Mouse (Mus musculus): Measurements from ENCODE around the gene Bmpr1a.
A peak's percentile ranks its signal among the peaks of the same experiment; 100 is the strongest.
"Not testable (repeated sequence)": the region's sequence is repeated elsewhere in the genome, so short reads cannot be mapped to it uniquely, and the experiment has no call there.

Bmpr1a gene

GRCm38 (mm10) chr14:34397871-34398270 lies 105.3 kb downstream of the Bmpr1a start:
- DNase-seq (ENCODE audit: low read depth, low spot score), result no peak

- DNase-seq (ENCODE audit: low read depth, low spot score), result no peak
Observed at GRCm38 (mm10) chr14:34393295-34393694, 109.8 kb downstream of the Bmpr1a start.

- DNase-seq (ENCODE audit: low read depth, low spot score), result no peak
Observed at GRCm38 (mm10) chr14:34382921-34383704, 120.0 kb downstream of the Bmpr1a start.

- no peak for DNase-seq (ENCODE audit: low read depth, low spot score)
Observed at GRCm38 (mm10) chr14:34378560-34379331, 124.4 kb downstream of the Bmpr1a start.

- DNase-seq (ENCODE audit: low read depth, low spot score), result no peak
Observed at GRCm38 (mm10) chr14:34377121-34377520, 126.0 kb downstream of the Bmpr1a start.

- DNase-seq (ENCODE audit: low read depth, low spot score), result no peak
Observed at GRCm38 (mm10) chr14:34375941-34376340, 127.2 kb downstream of the Bmpr1a start.

- no peak for DNase-seq (ENCODE audit: low read depth, low spot score)
Observed at GRCm38 (mm10) chr14:34375415-34375904, 127.7 kb downstream of the Bmpr1a start, which contains the start of gene Mmrn2. Gene Mmrn2, plus strand, starts transcription at chr14:34375465.

GRCm38 (mm10) chr14:34374577-34374976 lies 128.6 kb downstream of the Bmpr1a start, which contains the start of gene Sncg:
Gene Sncg, minus strand, starts transcription at chr14:34374789.
- DNase-seq (ENCODE audit: low read depth, low spot score), result no peak

- DNase-seq (ENCODE audit: low read depth, low spot score), result no peak
Observed at GRCm38 (mm10) chr14:34373581-34373980, 129.6 kb downstream of the Bmpr1a start.

- peak; percentile 26 for DNase-seq (ENCODE audit: low read depth, low spot score)
Observed at GRCm38 (mm10) chr14:34372646-34373045, 130.5 kb downstream of the Bmpr1a start.

GRCm38 (mm10) chr14:34371763-34372162 lies 131.4 kb downstream of the Bmpr1a start:
- DNase-seq (ENCODE audit: low read depth, low spot score), result no peak

GRCm38 (mm10) chr14:34370921-34371320 lies 132.2 kb downstream of the Bmpr1a start:
- no peak for DNase-seq (ENCODE audit: low read depth, low spot score)

GRCm38 (mm10) chr14:34370203-34370602 lies 132.9 kb downstream of the Bmpr1a start:
- DNase-seq (ENCODE audit: low read depth, low spot score), result no peak

GRCm38 (mm10) chr14:34365147-34365507 lies 138.0 kb downstream of the Bmpr1a start:
- no peak for DNase-seq (ENCODE audit: low read depth, low spot score)

GRCm38 (mm10) chr14:34364254-34365146 lies 138.6 kb downstream of the Bmpr1a start:
- DNase-seq (ENCODE audit: low read depth, low spot score), result not testable (repeated sequence)

GRCm38 (mm10) chr14:34363490-34364253 lies 139.5 kb downstream of the Bmpr1a start:
- DNase-seq (ENCODE audit: low read depth, low spot score), result peak; percentile 86

GRCm38 (mm10) chr14:34362726-34363445 lies 140.3 kb downstream of the Bmpr1a start:
- peak; percentile 92 for DNase-seq (ENCODE audit: low read depth, low spot score)

- no peak for DNase-seq (ENCODE audit: low read depth, low spot score)
Observed at GRCm38 (mm10) chr14:34362135-34362534, 141.0 kb downstream of the Bmpr1a start.

All from brain, adult 2 months (tissue).